Mouse (Mus musculus): ENCODE results near the gene Plagl1.

DNA sequence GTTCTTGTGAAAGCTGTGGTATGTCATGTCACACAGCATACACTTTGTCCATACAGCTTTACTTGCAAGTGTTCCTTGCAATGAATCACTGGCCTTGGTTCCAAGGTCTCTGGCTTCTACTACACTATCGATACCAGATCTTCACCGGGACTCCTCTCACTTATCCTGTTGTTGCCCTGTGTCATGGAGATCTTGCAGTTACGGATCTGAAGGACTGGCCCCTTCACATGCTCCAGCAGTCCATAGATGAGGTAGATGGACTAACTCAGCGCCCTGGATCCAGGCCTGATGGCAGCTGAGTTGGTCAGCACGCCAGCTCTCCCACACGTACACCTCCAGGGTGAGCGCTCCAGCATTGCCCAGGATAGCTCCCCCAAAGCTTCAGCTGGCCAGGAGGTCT lies 75.0 kb downstream of the Plagl1 start:
- TF ChIP-seq CTCF (IDR thresholded peaks at IDR 0.05; ENCODE audit: low read depth) (no peak), EP300 (IDR thresholded peaks at IDR 0.05; ENCODE audit: low read depth) (no peak)

All from heart, postnatal 0 days (tissue).